Comparison of ENCODE assay signal across 16 mouse cellular contexts in the genomic region with DNA sequence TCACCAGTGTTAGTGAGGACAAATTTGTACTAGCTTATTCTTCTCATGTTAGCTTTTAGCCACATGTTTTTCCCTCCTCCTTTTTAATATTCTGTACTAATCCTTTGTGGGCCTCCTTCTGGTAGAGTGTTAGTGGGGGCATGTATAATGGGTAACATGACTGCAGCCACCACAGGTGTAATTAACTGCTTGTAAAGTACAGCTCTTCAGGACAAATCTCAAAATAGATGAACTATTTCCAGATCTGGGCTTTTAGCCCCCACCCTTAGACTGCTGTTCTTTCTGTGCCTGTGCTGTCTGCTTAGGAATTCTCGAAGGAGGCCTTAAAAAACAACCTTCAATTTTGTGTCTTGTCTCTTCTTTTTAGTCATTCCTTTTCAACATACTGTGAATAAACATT. TPM values are rescaled to one million over a fixed set of nuclear protein-coding genes. Genes with fewer than 3 reads are reported as not detected.
"Had no signal": no experiment of that assay in that cellular context is flagged by ENCODE, and none has a peak within 500 bp of the region (broad histone marks: within the 10 kb centered on the region; RNA-seq: fewer than 3 reads in every experiment).

No protein-coding gene starts in this region.

- H3K4me3 ChIP-seq: kidney, embryonic 15.5 days; limb, embryonic 13.5 days; midbrain, embryonic 13.5 days had no signal

- H3K36me3 ChIP-seq: kidney, embryonic 15.5 days; limb, embryonic 13.5 days had no signal

- H3K4me2 ChIP-seq: kidney, embryonic 15.5 days; limb, embryonic 13.5 days; midbrain, embryonic 13.5 days had no signal

- H3K27me3 ChIP-seq: kidney, embryonic 15.5 days; limb, embryonic 13.5 days; midbrain, embryonic 13.5 days had no signal

- H3K9me3 ChIP-seq: kidney, embryonic 15.5 days; limb, embryonic 13.5 days; midbrain, embryonic 13.5 days had no signal

- DNase-seq: kidney, adult 18-20 months; kidney, postnatal 14 days; layer of hippocampus, postnatal 36 days; left cerebral cortex, postnatal 4 days; lung, adult 18-20 months; lung, postnatal 36 days; retina, postnatal 1 day; right cerebral cortex, postnatal 4 days; spleen, adult 18-20 months; thymus, adult 18-20 months; thymus, postnatal 14 days had no signal

- H3K4me1 ChIP-seq: kidney, embryonic 15.5 days had no signal

- ATAC-seq: midbrain, embryonic 13.5 days had no signal

- H3K9ac ChIP-seq: kidney, embryonic 15.5 days; limb, embryonic 13.5 days; liver, embryonic 14.5 days; midbrain, embryonic 13.5 days had no signal

- H3K27ac ChIP-seq: kidney, embryonic 15.5 days; limb, embryonic 13.5 days; liver, embryonic 14.5 days; midbrain, embryonic 13.5 days had no signal

RNA-seq across cellular contexts. Expression of gene Dclk1, which starts 35.7 kb away (rescaled TPM):
- polyA plus RNA-seq: liver, adult 2 months had no signal
